Mouse (Mus musculus): ENCODE data around the gene Pld4. TPM values are rescaled to one million over a fixed set of nuclear protein-coding genes. Genes with fewer than 3 reads are reported as not detected.

The Pld4 gene
- total RNA-seq, 2 experiments from 2014 or later, result 2.3 to 3.0 TPM

- DNase-seq, result no peak
- intact Hi-C loops (cut with DNase I), result no loop called here
These were observed 23.4 kb upstream of the Pld4 start for GRCm38 (mm10) chr12:112737081-112737480.

- DNase-seq, result peak in 1 of 2 experiments; percentile 38
These were observed 22.7 kb upstream of the Pld4 start for GRCm38 (mm10) chr12:112737761-112738160.

GRCm38 (mm10) chr12:112738281-112739022, 22.0 kb upstream of the Pld4 start:
- intact Hi-C loops (cut with DNase I), result no loop called here
- no peak for DNase-seq

More at GRCm38 (mm10) chr12:112737761-112738160, 22.7 kb upstream of the Pld4 start:
- intact Hi-C loops (cut with DNase I), result no loop called here

GRCm38 (mm10) chr12:112739023-112739568, 21.4 kb upstream of the Pld4 start:
- no peak for DNase-seq
- intact Hi-C loops (cut with DNase I), result no loop called here

- intact Hi-C loops (cut with DNase I), result no loop called here
These were observed 17.7 kb upstream of the Pld4 start for GRCm38 (mm10) chr12:112742768-112743167.

GRCm38 (mm10) chr12:112743168-112743975, 17.1 kb upstream of the Pld4 start:
- intact Hi-C loops (cut with DNase I), result no loop called here
- DNase-seq, result peak; percentile 77 to 80

More at GRCm38 (mm10) chr12:112742768-112743167, 17.7 kb upstream of the Pld4 start:
- DNase-seq, result peak in 1 of 2 experiments; percentile 11

GRCm38 (mm10) chr12:112744211-112744610, 16.2 kb upstream of the Pld4 start:
- intact Hi-C loops (cut with DNase I), result no loop called here

GRCm38 (mm10) chr12:112744891-112745580, 15.4 kb upstream of the Pld4 start:
- DNase-seq, result peak in 1 of 2 experiments; percentile 4
- intact Hi-C loops (cut with DNase I), result no loop called here

More at GRCm38 (mm10) chr12:112744211-112744610, 16.2 kb upstream of the Pld4 start:
- DNase-seq, result peak in 1 of 2 experiments; percentile 6

- intact Hi-C loops (cut with DNase I), result loop anchor here (2.0 kb wide), 1 partner anchor 99 kb away; no protein-coding TSS in a partner anchor
- peak; percentile 3 to 12 for DNase-seq
These were observed 14.7 kb upstream of the Pld4 start for GRCm38 (mm10) chr12:112745716-112746115.

- peak in 1 of 2 experiments; percentile 3 for DNase-seq
- intact Hi-C loops (cut with DNase I), result loop anchor here (2.0 kb wide), 1 partner anchor 98 kb away; no protein-coding TSS in a partner anchor
These were observed 14.0 kb upstream of the Pld4 start for GRCm38 (mm10) chr12:112746461-112746807.

GRCm38 (mm10) chr12:112746808-112747605, 13.4 kb upstream of the Pld4 start:
- DNase-seq, result peak in 1 of 2 experiments; percentile 3

GRCm38 (mm10) chr12:112747606-112747970, 12.9 kb upstream of the Pld4 start:
- intact Hi-C loops (cut with DNase I), result loop anchor here (2.0 kb wide), 1 partner anchor 97 kb away; no protein-coding TSS in a partner anchor
- peak in 1 of 2 experiments; percentile 1 for DNase-seq

More at GRCm38 (mm10) chr12:112746808-112747605, 13.4 kb upstream of the Pld4 start:
- intact Hi-C loops (cut with DNase I), result loop anchor here (2.0 kb wide), 1 partner anchor 98 kb away; no protein-coding TSS in a partner anchor

- no peak for DNase-seq
- intact Hi-C loops (cut with DNase I), result no loop called here
These were observed 9.5 kb upstream of the Pld4 start for GRCm38 (mm10) chr12:112750976-112751375.

GRCm38 (mm10) chr12:112752399-112752798, 8.1 kb upstream of the Pld4 start:
- intact Hi-C loops (cut with DNase I), result no loop called here
- DNase-seq, result no peak

- no peak for DNase-seq
- intact Hi-C loops (cut with DNase I), result no loop called here
These were observed 4.6 kb upstream of the Pld4 start for GRCm38 (mm10) chr12:112755900-112756299.

- DNase-seq, result peak in 1 of 2 experiments; percentile 1
- intact Hi-C loops (cut with DNase I), result no loop called here
These were observed 2.6 kb upstream of the Pld4 start for GRCm38 (mm10) chr12:112757896-112758295.

- intact Hi-C loops (cut with DNase I), result no loop called here
- peak in 1 of 2 experiments; percentile 2 for DNase-seq
These were observed 984 bp upstream of the Pld4 start for GRCm38 (mm10) chr12:112759471-112759870.

- intact Hi-C loops (cut with DNase I), result no loop called here
These were observed 956 bp downstream of the Pld4 start for GRCm38 (mm10) chr12:112761411-112761810.

GRCm38 (mm10) chr12:112762018-112762417, 1.6 kb downstream of the Pld4 start:
- DNase-seq, result no peak

More at GRCm38 (mm10) chr12:112761411-112761810, 956 bp downstream of the Pld4 start:
- no peak for DNase-seq

More at GRCm38 (mm10) chr12:112762018-112762417, 1.6 kb downstream of the Pld4 start:
- intact Hi-C loops (cut with DNase I), result no loop called here
